In the genomic region with DNA sequence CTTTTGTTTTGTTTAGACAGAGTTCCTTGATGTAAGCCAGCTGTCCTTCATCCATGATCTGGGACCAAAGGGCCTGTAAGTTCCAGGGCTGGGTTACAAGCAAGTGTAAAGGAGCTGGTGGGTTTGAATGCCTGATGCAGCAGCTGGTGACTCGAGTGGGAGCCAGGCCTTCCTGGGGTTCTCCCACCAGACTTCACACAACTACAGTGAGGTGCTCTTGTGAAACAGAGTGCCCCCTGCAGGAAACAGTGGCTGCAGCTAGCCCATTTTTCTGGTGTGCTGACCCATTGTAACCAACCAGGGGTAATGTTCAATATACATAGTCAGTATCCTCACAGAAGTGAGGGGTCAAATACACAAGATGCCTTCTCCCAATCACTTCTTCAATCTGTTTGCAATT, we compare ENCODE assay signal across 11 mouse cellular contexts.
DNase-seq lines count a peak whose midpoint lies in the region; ATAC-seq and TF ChIP-seq lines count a peak whose summit lies in the region.
"Had no signal": no experiment of that assay in that cellular context is flagged by ENCODE, and none has a peak within 500 bp of the region (broad histone marks: within the 10 kb centered on the region; RNA-seq: fewer than 3 reads in every experiment).

No protein-coding gene starts in this region.

- ATAC-seq in intestine, postnatal 0 days, result no peak
- no peak for ATAC-seq in intestine, embryonic 15.5 days
- ATAC-seq in midbrain, embryonic 13.5 days, result no peak

- H3K4me2 ChIP-seq in intestine, postnatal 0 days (replicated peaks; ENCODE audit: low read depth), result no peak overlapping the region
- no peak overlapping the region for H3K4me2 ChIP-seq in intestine, embryonic 15.5 days (replicated peaks)
- no peak overlapping the region for H3K4me2 ChIP-seq in midbrain, embryonic 13.5 days (replicated peaks)
- H3K4me2 ChIP-seq: hindbrain, embryonic 15.5 days; midbrain, embryonic 12.5 days had no signal

- no peaks in the 10 kb centered on the region for H3K9me3 ChIP-seq in intestine, postnatal 0 days (ENCODE audit: control insufficient read depth)
- no peaks in the 10 kb centered on the region for H3K9me3 ChIP-seq in intestine, embryonic 15.5 days
- H3K9me3 ChIP-seq in midbrain, embryonic 13.5 days, result peaks cover 6% of the 10 kb centered on the region
- H3K9me3 ChIP-seq: midbrain, embryonic 12.5 days had no signal

- peaks cover 39% of the 10 kb centered on the region for H3K36me3 ChIP-seq in intestine, postnatal 0 days (ENCODE audit: control insufficient read depth, insufficient read depth)
- 0 out of 2 replicates have a peak, but pooled peaks cover 8% of the 10 kb centered on the region for H3K36me3 ChIP-seq in intestine, embryonic 15.5 days
- peaks cover 10% of the 10 kb centered on the region for H3K36me3 ChIP-seq in midbrain, embryonic 13.5 days
- H3K36me3 ChIP-seq: hindbrain, embryonic 15.5 days; midbrain, embryonic 12.5 days had no signal

- DNase-seq in 3T3-L1 (ENCODE audit: low read depth, low spot score), result peak; percentile 15
- DNase-seq in NIH3T3 (ENCODE audit: low read depth), result peak; percentile 14
- DNase-seq in lung, adult 2 months, result no peak
- no peak for DNase-seq in cerebellum, postnatal 36 days
- DNase-seq: cerebellum, adult 11-12 months; right cerebral cortex, adult 18-20 months had no signal

- H3K4me3 ChIP-seq in intestine, postnatal 0 days (ENCODE audit: low read depth, low read length), result no peak overlapping the region
- H3K4me3 ChIP-seq in intestine, embryonic 15.5 days (replicated peaks), result no peak overlapping the region
- H3K4me3 ChIP-seq in lung, adult 2 months (replicated peaks; ENCODE audit: extremely low read depth, low read depth, low read length), result no peak overlapping the region
- no peak overlapping the region for H3K4me3 ChIP-seq in midbrain, embryonic 13.5 days (replicated peaks)
- H3K4me3 ChIP-seq: hindbrain, embryonic 15.5 days; midbrain, embryonic 12.5 days had no signal

- no peak overlapping the region for H3K9ac ChIP-seq in intestine, postnatal 0 days (ENCODE audit: low read depth, low read length)
- no peak overlapping the region for H3K9ac ChIP-seq in intestine, embryonic 15.5 days
- H3K9ac ChIP-seq in midbrain, embryonic 13.5 days (replicated peaks), result no peak overlapping the region
- H3K9ac ChIP-seq: hindbrain, embryonic 15.5 days; midbrain, embryonic 12.5 days had no signal

- no peak for TF ChIP-seq POLR2A in lung, adult 2 months (IDR thresholded peaks at IDR 0.05; ENCODE audit: borderline replicate concordance, extremely low read depth, low read depth, low read length)

- WGBS in intestine, postnatal 0 days, result 41% methylated on average over 1 of the region's 1 CpGs
- WGBS in intestine, embryonic 15.5 days, result 27% methylated on average over 1 of the region's 1 CpGs
- WGBS in lung, adult 2 months, result 28% methylated on average over 1 of the region's 1 CpGs
- whole genome bisulfite sequencing in midbrain, embryonic 13.5 days, result 30% methylated on average over 1 of the region's 1 CpGs

- no peak overlapping the region for H3K27ac ChIP-seq in intestine, postnatal 0 days (ENCODE audit: low read depth, low read length)
- no peak overlapping the region for H3K27ac ChIP-seq in intestine, embryonic 15.5 days
- H3K27ac ChIP-seq in midbrain, embryonic 13.5 days, result no peak overlapping the region
- H3K27ac ChIP-seq: hindbrain, embryonic 15.5 days; midbrain, embryonic 12.5 days had no signal

- peak; percentile 62 for TF ChIP-seq CTCF in intestine, postnatal 0 days (IDR thresholded peaks at IDR 0.05; ENCODE audit: low read depth)
- TF ChIP-seq CTCF in lung, adult 2 months (IDR thresholded peaks at IDR 0.05; ENCODE audit: insufficient read depth, low read length), result peak; percentile 55

- no peaks in the 10 kb centered on the region for H3K27me3 ChIP-seq in intestine, postnatal 0 days (replicated peaks; ENCODE audit: control insufficient read depth, insufficient read depth, low read length)
- no peaks in the 10 kb centered on the region for H3K27me3 ChIP-seq in intestine, embryonic 15.5 days (replicated peaks)
- H3K27me3 ChIP-seq in midbrain, embryonic 13.5 days, result no peaks in the 10 kb centered on the region
- H3K27me3 ChIP-seq: hindbrain, embryonic 15.5 days; midbrain, embryonic 12.5 days had no signal

- 0 out of 2 replicates have a peak, but pooled peaks cover 3% of the 10 kb centered on the region for H3K4me1 ChIP-seq in intestine, postnatal 0 days (replicated peaks; ENCODE audit: control insufficient read depth, insufficient read depth, low read length)
- H3K4me1 ChIP-seq in intestine, embryonic 15.5 days (replicated peaks), result no peaks in the 10 kb centered on the region
- peaks cover 2% of the 10 kb centered on the region for H3K4me1 ChIP-seq in lung, adult 2 months (ENCODE audit: control insufficient read depth, insufficient read depth, low read length)
- H3K4me1 ChIP-seq in midbrain, embryonic 13.5 days (replicated peaks), result no peaks in the 10 kb centered on the region
- H3K4me1 ChIP-seq: midbrain, embryonic 12.5 days had no signal

Comparison
In these comparisons a context has a peak if more than half of its experiments do, and no peak if none do; other contexts are left out.
1. DNase-seq: peak in 3T3-L1 (single experiment) and NIH3T3 (single experiment); none in lung, adult 2 months (single experiment) and cerebellum, postnatal 36 days (0 of 2).